Mouse (Mus musculus) layer of hippocampus, adult 2 months (tissue): ENCODE data around the gene Cradd. TPM values are rescaled to one million over a fixed set of nuclear protein-coding genes. Genes with fewer than 3 reads are reported as not detected.
A peak's percentile ranks its signal among the peaks of the same experiment; 100 is the strongest.

Experiments used
- DNase-seq, 2 experiments: peaks; one replicate each; pipeline ENCODE4 v3.0.0; 2022; ENCODE audit warnings: low spot score in 2 of 2
- H3K27ac ChIP-seq: fragments of 200-600 bp; 2 replicates; pipeline ENCODE4 v1.8.1; 2022
- H3K4me3 ChIP-seq: fragments of 200-600 bp; 2 replicates; pipeline ENCODE4 v1.8.1; 2022; ENCODE audit warnings: mild to moderate bottlenecking
- CTCF ChIP-seq: fragments of 200-600 bp; conservative IDR thresholded peaks from 2 replicates; pipeline ENCODE4 v1.8.1; 2022; ENCODE audit warnings: antibody characterized with exemption, mild to moderate bottlenecking, moderate library complexity
- total RNA-seq, 2 experiments: library from RNA; stranded (reverse); gene quantifications; 2 replicates each; pipeline ENCODE4 v1.2.3; 2021

Gene Cradd
- total RNA-seq, 2 experiments from 2014 or later = 5.6 to 7.2 TPM

DNA sequence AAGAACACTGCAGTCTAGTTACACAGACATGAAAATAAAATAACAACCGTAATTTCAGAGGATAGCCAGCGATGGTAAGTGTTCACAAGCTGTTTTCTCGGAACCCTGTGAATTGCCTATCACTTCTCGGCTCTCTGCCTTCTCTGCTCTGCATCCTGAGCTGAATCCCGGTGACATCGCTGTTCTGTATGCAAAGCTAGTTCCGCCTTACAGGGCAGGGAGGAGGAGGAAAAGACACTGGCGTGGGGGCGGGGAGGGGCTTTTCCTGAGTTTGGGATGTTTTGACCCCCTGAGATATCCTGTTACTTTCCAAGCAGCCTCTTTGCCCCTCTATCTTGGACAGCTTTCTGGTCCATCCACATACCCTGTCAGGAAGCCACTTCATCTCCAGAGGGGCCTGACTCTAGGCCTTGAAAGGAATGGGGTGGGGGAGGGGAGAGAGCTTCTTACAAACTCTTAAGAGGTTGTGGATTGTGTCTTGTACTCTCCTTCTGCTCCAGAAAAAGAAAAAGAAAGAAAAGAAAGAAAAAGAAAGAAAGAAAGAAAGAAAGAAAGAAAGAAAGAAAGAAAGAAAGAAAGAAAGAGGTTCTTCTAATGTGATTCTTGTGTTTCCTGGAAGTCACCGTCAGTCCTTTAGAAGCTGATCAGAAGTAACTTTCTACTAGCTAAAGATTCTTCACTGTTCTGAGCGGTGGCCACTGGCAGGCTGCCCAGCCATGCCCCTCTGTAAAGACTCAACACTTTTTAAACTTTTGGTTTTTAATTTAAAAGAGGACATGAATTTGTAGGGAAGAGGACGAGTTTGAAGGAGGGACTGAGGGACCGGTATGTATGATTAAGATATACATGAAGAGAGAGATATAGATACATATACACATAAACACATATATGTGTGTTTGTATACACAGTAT lies 14.3 kb downstream of the Cradd start:
- H3K4me3 ChIP-seq = no peak overlapping the region
- DNase-seq = no peak
- TF ChIP-seq CTCF = no peak
- no peak overlapping the region for H3K27ac ChIP-seq

DNA sequence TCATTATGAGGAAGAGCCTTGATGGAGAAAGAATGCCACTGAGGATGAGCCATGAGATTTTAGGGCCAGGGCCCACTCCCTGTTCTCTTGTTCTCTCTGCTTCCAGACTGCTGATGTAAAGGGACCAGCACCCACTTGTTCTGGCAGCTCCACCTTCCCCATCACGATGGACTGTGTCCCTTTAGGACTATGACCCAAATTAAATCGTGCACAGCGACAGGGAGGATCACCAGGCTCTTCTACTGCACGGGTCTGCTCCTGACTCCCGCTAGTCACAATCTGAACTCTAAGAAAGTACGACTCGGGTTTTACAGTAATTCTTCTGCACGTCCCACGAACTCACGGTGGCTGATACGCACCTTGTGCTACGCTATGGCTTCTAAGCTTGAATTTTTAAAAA lies 14.9 kb downstream of the Cradd start:
- no peak overlapping the region for H3K4me3 ChIP-seq
- DNase-seq = no peak
- TF ChIP-seq CTCF = no peak

DNA sequence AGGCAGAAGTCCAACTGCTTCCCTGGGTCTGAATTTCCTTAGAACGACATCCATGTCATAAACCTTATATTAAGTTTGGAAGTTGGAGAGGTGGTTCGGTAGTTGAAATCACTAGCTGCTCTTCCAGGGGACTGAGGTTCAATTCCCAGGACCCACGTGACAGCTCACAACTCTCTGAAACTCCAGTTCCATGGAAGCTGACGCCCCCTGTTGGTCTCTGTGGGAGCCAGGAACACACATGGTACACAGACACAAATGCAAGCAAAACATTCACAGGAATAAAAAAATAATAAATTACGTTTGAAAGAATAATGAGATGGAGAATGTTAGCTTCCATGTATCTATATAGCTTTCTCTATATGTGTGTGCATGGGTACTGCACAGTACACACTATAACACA lies 16.0 kb downstream of the Cradd start:
- no peak for DNase-seq
- TF ChIP-seq CTCF = peak; percentile 26; the same call in 1 of the 2 replicates
- H3K4me3 ChIP-seq = no peak overlapping the region
- H3K27ac ChIP-seq = no peak overlapping the region

More for the DNA sequence above, 14.9 kb downstream of the Cradd start:
- no peak overlapping the region for H3K27ac ChIP-seq

DNA sequence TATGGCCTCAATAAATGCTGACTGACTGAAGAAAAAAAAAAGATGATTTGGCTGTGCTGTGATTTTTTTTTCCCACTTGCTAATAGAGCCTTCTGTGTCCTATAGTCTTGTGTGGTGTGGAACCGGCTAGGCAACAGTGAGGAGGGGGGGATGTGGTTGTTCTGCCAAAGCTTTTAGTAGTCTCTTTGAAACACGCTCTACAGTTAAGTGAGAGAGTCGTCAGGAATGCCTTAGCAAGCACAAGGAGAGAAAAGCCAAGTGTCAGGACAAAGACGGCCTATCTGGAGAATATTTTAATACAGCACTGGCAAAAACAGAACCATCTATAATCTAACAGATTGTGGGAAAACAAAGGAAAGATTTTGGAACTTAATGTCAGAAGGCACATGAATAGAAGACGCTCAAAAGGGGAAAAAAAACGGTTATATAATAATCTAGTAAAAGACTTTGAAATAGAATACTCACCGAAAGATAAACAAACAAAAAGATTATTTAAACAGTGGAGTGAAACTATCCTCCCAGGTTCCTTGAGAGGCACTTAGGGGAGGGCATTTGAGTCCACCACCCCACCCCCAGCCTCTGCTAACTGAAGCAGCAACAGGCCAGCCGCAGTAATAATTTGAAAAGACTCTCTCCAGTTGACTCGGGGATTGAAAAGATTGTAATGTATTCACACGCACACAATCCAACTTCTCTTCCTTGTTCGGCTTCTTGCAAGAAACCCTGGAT lies 16.9 kb downstream of the Cradd start:
- Histone ChIP-seq H3K4me3 (no peak overlapping the region), H3K27ac (no peak overlapping the region)
- no peak for DNase-seq
- no peak for TF ChIP-seq CTCF

DNA sequence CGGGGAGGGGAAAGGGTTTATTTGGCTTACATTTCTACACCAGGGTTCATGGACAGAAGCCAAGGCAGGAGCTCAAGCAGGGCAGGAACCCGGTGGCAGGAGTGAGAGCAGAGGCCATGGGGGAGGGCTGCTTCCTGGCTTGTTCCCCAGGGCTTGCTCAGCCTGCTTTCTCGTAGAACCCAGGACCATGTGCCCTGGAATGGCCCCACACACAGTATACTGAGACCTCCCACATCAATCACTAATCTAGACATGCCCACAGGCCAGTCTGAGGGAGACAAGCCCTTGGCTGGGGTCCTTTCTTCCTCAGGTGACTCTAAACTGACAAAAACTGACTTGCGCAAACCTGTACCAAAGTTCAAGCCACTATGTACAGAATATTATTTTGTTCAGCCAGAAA lies 19.7 kb downstream of the Cradd start:
- no peak for DNase-seq
- Histone ChIP-seq H3K27ac (no peak overlapping the region), H3K4me3 (no peak overlapping the region)
- no peak for TF ChIP-seq CTCF

DNA sequence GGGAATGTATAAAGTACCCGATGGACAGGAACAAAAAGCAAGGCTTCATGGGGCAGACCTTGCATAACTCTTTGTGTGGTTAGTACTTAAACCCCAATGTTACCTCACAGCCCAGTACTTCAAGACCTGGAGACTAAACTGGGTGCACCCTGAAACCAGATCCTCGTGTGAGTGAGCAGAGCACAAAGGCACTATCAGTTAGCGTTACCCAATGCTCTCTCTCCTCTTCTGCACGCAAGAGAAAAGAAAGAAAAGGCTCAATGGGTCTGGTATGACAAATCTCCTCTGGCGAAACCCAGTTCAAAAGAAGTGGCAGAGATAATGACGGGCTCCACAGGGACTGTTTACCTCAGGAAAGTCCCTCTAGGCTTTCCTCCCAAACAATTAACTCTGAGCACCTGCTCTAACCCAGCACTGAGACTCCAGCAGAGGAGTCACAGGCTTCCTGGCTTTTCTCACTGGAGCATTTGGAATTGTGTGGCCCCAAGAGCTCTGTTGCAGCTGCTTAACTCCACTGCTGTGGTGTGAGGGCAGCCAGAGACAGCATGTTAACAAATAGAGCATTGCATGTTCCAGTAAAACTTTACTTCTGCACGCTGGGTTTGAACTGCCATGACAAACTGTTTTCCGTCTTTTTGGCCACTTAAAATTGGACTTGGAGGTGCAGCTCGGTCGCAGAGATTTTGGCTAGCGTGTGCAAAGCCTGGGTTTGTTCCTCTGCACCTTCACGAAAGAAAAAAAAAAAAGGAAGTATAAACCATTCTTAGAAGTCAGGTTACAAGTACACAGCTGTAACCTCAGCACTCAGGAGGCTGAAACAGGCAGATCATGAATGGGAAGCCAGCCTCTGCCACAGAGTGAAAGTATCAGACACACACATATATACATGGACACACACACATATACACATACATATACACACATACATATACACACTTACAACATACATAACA lies 21.4 kb downstream of the Cradd start:
- H3K4me3 ChIP-seq = no peak overlapping the region
- DNase-seq = no peak
- no peak overlapping the region for H3K27ac ChIP-seq
- TF ChIP-seq CTCF = no peak

DNA sequence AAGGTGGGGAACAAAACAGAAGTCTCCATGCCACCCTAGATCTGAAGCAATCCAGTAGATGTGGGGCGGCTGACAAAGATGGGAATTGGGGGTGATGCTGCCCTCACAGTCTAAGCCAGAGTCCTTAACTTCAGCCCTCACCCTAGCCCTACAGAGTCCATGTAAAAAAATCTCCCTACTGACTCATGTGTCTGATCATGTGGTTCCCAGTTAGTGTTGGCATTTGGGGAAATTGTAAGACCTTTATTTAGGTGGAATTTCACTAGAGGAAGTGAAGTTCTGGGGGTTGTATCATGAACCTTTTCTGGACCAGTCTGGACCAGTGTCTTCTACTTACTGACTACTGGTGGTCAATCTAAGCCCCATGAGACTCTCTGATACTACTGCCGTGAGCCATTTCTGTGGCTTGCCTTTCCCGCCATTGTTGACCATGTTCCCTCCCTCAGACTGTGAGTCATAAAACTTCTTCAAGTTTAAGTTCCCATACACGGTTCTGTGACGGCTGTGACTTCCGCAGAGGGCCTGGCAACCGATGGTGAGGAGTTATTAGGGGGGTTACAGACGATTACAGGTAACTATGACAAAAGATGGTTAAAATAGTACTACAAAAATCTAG lies 23.6 kb downstream of the Cradd start:
- no peak for TF ChIP-seq CTCF
- Histone ChIP-seq H3K4me3 (no peak overlapping the region), H3K27ac (no peak overlapping the region)
- no peak for DNase-seq

DNA sequence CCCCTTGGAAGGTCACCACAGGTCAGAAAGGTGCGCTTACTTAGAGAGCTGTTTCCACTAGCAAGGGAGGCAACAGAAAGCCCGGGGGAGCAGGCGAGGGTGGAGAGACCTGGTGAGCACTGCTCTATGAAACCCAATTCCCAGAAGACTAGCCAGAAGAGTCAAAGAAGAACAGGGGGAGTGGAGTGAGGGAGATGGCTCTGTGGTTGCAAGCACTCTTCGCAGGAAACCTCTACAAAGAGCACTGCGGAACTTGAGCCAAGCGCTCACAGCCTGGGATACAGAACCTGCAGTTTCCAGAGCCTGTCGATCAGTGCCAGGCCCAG lies 24.2 kb downstream of the Cradd start:
- no peak for DNase-seq
- Histone ChIP-seq H3K4me3 (no peak overlapping the region), H3K27ac (no peak overlapping the region)
- TF ChIP-seq CTCF = no peak

DNA sequence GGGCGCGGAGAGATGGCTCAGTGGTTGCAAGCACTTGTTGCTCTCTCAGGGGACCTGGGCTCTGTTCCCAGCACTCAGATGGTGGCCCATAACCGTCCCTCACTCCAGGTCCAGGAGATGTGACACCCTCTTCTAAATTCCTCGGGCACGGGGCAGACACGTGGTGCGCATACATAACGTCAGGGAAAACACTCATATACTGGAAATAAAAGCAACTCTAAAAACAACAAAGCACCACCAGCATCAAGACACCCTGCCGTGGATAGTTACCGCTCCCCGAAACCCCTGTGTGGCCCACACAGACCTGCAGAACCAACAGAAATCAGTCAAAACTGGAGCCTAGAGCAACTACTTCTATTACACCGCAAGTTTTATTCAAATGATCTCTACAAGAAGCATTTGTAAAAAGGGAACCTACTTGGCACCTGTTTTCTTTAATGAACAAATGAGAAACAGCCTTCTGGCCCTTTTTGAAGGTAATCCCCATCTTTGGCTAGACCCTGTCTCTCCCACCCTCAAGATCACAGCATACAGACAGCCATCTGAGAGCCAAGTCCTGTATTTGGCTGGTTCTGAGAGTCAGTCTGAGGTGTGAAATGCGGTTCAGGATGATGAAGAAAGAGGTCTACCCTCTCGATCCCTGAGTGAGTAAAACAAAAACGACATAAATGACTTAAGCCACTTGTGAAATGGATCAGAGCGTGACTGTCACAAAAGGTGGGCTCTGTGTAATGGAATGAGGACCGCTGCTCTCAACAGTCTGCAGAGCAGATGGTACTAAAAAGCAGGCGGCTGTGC lies 24.7 kb downstream of the Cradd start:
- no peak for DNase-seq
- no peak for TF ChIP-seq CTCF
- no peak overlapping the region for H3K4me3 ChIP-seq
- H3K27ac ChIP-seq = no peak overlapping the region

DNA sequence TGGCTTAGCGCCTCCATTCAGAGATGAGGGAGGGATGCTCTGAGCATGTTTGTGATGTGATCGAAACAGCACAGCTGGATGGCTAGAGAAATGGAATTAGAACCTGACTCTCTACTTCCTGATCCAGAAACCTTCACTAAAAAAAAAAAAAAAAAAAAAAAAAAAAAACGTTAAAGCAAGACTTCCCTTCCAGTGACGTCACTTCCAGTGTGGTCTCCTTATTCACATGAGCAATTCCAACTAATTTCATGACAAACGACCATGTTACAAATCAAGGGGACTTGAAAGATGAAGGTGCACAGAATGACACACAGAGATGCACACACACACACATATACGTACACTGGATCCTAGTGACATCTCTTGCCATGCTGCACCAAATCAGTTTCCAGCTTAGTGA lies 25.4 kb downstream of the Cradd start:
- no peak for DNase-seq

DNA sequence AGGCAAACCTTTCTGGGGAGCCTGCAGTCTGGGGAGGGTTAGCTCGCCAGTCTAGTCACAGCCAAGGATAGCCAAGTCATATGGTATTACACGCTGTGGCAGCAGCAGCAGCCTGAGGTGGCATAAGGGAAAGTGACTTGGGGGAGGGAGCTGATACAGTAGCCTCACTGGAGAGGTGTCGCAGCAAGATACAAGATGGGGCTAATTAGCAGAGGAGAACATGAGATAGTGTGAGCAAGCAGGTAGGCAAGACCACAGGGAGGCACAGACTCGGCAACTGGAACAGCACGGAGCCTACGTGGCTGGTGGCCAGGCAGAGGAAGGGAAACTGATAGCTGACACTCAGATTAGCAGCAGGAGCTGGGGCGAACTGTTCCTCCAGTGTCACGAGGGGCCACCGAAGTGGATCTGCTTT lies 26.2 kb downstream of the Cradd start:
- Histone ChIP-seq H3K4me3 (no peak overlapping the region), H3K27ac (no peak overlapping the region)
- no peak for DNase-seq
- TF ChIP-seq CTCF = no peak

More for the DNA sequence above, 25.4 kb downstream of the Cradd start:
- TF ChIP-seq CTCF = no peak
- Histone ChIP-seq H3K4me3 (no peak overlapping the region), H3K27ac (no peak overlapping the region)

DNA sequence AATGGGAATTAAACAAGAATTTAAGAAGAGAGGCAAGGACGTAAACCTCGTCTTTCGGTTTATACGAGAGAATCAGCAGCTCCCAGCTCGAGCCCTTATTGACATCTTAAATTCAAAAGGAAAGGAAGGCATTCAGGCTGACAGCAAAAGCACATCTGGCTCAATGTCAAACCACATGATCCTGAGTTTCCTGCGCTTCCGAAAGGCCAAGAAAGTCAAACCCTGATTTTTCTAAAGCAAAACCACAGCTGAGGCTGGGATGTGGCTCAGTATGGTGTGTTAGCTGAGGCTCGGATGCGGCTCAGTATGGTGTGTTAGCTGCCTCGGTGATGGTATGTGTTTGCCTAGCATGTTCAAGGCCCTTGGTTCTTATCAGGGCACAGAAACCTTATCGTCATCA lies 26.9 kb downstream of the Cradd start:
- no peak for TF ChIP-seq CTCF
- 0 out of 2 replicates have a peak overlapping the region, but pooled peaks have one; percentile 15 for H3K27ac ChIP-seq
- no peak overlapping the region for H3K4me3 ChIP-seq
- DNase-seq = no peak
